Mouse (Mus musculus) frontal cortex, adult (tissue): Measurements from ENCODE around the gene Hsdl1.
A peak's percentile ranks its signal among the peaks of the same experiment; 100 is the strongest.

ENCODE experiments used
- ATAC-seq: cut with Nextera tagmentation; 2 replicates; pipeline ENCODE4 v1.9.2; 2017; ENCODE audit warnings: mild to moderate bottlenecking, moderate library complexity, mixed read lengths; ENCODE audit not compliant: low TSS enrichment

Hsdl1 gene

GRCm38 (mm10) chr8:119579096-119579495 is 4.1 kb upstream of the Hsdl1 start:
- no peak for ATAC-seq

DNA sequence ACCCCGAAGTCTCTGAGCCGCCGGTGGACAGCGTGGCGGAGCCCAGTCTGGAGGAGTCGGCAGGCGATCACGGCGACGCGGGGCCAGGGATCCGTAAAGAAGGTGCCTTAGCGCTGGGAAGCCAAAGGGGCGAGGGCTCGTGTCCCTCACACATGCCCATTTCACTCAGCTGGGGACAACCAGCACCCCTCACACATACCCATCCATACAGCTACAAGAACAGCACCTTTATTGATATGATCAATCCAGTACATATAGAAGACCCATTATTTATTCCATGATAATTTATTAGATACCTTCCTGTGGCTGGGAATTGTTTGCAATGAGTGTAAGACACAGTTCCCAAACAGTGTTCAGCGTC is 363 bp upstream of the Hsdl1 start:
- no peak for ATAC-seq

DNA sequence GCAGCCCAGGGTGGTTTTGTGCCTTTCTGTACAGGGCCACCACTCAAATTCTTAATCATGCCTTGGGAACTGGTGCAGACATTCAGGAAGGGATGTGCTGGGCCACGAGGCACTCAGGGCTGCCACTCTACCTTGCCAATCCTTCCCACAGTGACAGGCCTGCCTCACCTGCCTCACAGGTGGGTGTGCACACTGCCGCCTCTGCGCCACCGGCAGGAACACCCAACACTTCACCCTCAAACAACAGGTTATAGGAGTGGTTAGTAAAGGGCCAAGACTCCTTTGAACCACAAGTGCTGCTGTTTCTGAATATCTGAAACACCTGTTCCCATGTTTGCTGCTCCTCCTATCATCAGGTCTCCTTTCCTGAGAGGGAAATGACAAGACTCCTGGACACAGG is 2.6 kb downstream of the Hsdl1 start:
- ATAC-seq: no peak

DNA sequence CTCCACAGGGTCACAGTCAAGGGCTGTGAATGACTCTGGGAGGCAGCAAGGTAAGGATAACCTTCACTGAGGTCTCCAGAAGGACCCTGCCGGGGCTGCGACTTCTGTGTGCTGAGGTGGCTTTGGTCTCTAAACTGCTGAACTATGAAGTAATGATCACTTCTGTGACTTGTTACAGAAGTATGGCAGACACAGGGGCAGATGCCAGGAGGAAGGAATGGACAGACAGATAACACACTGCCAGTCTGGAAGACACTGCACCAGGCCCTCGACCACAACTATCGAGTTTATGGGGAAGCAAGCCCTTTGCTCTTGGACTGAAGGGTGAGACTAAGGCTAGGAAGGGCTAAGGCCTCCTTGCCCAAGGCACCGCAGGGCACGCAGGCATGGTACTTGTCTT is 3.8 kb downstream of the Hsdl1 start:
- no peak for ATAC-seq

DNA sequence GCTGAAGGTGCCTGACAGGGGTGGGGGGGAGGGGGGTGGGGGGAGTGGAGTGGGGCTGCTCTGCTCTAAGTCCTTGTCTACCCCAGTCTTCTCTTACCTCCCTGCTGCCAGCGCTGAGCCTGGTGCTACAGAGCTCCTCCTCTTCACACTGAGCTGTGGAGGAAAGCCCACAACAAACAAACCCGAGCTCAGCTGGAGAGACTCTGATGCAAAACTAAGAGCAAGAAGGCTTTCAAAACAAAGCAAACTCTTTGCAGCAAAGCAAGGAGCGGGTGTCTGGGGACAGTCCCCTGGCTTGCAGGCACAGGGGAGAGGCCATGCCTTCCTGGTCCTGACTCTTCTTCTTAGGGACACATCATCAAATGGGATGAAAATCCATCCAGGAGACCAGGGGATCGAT is 5.1 kb downstream of the Hsdl1 start:
- ATAC-seq: no peak

GRCm38 (mm10) chr8:119568951-119569350 is 6.0 kb downstream of the Hsdl1 start:
- ATAC-seq: no peak

DNA sequence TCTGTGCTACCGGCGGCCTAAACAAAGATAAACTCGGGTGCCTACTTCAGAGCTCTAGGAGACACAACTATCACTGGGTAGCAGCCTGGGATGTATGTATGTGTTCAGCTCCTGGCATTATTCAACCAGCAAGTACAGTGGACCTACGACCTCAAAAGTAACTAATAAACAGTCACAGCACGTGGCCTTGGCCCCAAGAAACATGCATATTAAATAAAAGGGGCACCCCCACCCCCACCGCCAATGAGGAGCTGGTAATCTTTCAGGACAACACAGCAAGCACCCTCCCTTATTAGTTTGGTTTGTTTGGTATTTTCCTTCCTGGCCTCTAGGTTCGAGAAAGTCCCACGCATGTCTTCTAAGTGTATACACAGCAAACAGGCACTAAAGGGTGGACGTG is 6.7 kb downstream of the Hsdl1 start:
- no peak for ATAC-seq

DNA sequence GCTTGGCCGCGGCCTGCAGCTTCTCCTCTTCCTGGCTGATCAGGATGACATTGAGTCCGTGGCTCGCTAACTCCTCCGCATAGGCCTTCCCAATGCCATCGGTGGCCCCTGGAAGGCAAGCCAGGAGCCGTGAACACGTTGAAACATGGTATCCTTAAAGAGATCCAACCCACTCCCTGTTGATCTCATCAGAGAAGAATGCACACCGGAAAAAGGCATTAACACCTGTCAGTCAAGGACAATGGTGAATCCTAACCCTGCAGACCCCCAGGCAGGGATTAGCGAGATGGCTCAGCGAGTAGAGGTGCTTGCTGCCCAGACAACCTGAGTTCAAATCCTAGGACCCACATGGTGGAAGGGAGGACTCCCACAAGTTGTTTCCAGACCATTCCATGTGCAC is 8.6 kb downstream of the Hsdl1 start:
- no peak for ATAC-seq

DNA sequence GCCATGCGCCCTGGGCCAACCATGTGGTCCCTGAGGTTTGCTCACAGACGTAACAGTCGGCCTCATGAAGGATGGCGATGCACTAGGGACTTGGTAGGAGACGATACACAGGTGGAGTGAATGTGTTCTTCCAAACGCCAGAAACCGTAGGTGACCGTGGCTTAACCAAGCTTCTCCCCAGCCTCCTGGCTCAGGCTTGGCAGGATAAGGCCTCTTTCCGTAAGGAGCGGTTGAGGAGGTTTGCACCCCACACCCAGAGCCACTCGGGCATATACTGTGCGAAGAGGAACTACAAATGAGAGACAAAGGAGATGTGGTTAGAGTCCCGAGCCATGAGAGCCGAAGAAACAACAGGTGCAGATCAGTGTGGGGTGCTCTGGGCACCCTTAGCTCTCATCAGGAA is 11.1 kb downstream of the Hsdl1 start:
- no peak for ATAC-seq

GRCm38 (mm10) chr8:119559402-119559720 is 15.6 kb downstream of the Hsdl1 start:
- ATAC-seq: no peak

DNA sequence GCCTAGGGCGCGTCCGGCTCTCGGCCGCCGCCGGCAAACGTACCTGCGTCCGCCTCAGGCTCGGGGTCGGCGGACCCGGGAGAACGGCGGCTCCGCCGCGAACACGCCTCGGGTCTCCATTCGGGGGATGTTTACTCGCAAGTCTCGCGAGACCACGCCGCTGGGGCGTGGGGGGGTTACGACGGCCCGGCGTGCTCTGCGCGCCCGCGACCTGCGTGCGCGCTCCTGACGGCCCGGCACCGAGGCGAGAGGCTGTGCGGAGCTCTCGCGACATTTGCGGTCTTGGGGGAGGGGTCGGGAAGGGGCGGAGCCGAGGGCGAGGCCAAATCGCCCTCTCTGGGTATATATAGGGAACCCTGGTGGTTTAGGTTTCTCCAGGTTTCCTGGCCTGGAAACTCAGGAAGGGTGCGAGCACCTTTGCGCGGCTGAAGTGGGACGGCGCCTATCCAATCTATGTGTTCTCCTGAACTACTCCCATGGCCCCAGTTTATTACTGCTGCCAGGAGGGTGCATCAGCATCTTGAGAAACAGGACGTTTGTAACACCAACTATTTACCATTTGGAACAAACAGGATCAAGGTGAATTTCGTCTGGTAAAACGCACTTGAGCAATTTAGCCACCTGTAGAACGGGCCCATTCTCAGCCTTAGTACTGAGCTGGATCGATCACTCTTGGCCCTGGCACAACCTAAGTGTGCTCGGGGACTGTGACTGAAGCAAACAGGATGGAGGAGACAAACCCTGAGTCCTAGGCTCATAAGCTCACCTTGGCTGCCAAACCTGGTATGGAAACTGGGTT is 16.2 kb downstream of the Hsdl1 start, which contains the start of gene Mbtps1:
Mbtps1 (minus strand) TSS at position 133 of the 799 bp plus-strand sequence.
- peak; percentile 94 for ATAC-seq

DNA sequence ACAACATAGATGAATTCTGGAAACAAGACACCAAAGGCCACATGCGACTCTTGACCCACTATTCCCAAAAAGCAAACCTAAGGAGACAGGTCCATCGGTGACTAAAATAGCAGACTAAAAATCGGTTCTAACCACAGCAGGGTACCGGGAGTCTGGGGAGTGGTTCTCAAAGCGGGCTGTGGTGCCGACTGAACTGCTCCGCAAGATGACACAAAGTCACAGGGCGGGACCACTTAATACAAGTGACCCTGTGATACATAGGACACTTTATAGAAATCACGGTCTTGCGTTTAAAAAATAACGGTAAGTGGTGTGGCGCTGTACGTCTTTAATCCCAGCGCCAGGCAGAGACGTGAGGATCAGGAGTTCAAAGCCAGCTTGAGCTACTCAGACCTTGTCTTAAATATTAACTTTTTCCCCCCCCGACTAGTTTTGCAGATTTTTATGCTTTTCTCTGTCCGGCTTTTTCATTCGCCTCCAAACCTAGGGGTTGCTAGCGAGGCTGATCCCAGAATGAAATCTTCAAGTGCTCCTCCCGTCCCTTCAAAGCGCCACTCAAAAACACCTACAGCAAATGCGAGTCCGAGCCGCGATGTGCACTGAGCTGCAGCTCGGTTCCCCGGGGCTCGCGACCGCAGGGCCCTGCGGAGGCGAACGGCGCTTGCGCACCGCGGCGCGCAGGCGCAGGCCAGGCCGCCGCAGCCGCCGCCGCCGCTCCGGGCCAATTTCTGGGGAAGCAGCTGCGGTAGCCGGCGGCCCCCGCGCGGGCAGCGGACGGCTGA is 17.0 kb downstream of the Hsdl1 start:
- ATAC-seq: peak; percentile 81

GRCm38 (mm10) chr8:119557132-119557531 is 17.9 kb downstream of the Hsdl1 start:
- ATAC-seq: no peak

- ATAC-seq: no peak
These were observed 19.1 kb downstream of the Hsdl1 start for GRCm38 (mm10) chr8:119555861-119556260.

- ATAC-seq: no peak
These were observed 22.0 kb downstream of the Hsdl1 start for GRCm38 (mm10) chr8:119552967-119553366.

DNA sequence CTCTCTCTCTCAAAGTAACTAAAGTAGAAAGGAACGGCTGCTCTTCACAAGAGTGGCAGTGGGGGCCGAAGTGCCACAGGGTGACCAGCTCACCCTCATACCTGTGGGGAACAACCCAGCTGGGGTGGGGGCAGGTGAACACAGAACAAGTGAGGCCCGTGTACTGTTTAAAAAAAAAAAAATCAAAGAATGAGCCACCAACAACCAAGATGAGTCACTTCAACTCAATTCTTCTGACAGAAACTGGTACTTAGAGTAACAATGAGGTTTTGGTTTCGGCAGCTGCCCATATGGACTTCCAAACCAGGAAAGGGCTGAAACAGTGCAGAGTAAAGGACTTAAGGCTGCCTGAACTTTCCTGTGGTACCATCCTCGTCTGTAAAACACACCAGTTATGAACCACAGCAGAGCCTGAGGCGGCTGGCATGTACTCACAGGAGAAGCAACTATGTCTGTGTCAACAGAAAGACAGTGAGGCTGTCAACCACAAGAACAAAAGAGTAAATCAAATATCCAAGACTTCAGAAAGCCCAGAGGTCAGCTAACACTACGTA is 26.3 kb downstream of the Hsdl1 start:
- ATAC-seq: no peak

DNA sequence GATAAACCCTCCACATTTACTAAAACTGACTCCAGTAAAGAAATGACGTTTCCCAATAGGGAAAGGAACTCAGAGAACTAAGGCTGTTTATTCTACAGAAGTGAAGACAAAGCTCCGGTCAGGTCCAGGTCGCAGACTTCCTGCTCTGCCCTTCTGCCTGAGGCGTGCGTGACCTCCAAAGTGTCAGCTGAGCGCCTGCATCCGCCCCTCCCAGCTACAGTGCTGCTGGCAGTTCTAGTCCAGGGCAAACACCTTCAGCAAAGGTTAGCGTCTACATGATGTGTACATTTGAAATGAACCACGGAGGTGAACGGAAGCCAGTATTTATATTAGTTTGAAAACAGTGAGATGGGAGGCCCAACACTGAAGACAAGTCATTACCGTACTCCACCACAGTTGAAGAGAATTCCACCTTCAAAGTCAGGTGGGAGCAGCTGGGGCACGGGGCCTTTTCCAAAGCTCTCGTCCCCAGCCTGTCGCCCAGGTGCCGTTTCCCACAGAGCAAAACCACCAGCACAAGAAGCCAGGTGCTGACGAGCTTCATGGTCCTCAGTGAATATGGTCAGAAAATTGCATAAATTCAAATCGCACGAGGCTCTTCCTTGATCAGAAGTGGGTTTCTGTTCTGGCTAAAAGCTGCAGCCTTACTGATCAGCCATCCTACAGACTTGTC is 27.8 kb downstream of the Hsdl1 start:
- no peak for ATAC-seq

GRCm38 (mm10) chr8:119545791-119546190 is 29.2 kb downstream of the Hsdl1 start:
- no peak for ATAC-seq

GRCm38 (mm10) chr8:119545180-119545579 is 29.8 kb downstream of the Hsdl1 start:
- no peak for ATAC-seq

DNA sequence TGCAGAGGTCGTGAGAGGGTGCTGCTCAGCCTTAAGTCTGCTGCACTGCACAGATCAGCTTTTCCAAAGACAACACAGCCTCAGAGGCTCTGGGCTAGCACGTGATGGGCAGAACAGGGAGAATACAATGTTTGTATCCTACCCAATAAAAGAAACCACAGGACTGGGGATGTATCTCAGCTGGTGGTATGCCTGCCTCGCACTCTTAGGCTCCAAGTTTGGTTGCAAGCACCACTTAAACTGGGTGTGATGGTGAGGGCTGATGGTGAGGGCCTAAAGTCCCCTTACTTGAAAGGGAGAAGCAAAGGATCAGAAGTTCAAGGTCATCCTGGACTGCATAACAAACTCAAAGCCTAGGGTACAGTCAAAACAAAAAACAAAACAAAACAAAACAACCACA is 30.4 kb downstream of the Hsdl1 start:
- no peak for ATAC-seq

GRCm38 (mm10) chr8:119531973-119532372 is 43.0 kb downstream of the Hsdl1 start:
- peak; percentile 98 for ATAC-seq

DNA sequence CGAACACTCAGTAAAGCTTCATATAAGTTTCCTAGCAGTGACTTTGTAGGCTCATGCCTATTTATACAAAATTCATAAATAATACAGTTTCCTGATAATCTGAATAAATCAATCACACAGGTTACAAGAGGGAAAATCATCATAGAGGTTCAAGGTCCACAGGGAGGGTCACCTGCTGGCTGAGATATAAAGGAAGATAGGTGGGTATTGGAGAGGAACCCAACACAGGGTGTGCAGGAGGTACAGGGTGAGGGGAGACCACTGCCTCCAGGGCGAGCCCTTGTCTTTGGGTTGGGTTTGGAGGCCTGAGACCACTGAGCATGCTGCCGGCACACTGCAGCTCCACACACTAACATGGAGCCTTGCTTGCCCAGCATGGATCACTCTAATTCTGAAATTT is 43.6 kb downstream of the Hsdl1 start:
- ATAC-seq: no peak

- ATAC-seq: no peak
These were observed 44.0 kb downstream of the Hsdl1 start for GRCm38 (mm10) chr8:119530937-119531336.
